Mouse (Mus musculus): ENCODE measurements around the gene Ube2e3.

The Ube2e3 gene

DNA sequence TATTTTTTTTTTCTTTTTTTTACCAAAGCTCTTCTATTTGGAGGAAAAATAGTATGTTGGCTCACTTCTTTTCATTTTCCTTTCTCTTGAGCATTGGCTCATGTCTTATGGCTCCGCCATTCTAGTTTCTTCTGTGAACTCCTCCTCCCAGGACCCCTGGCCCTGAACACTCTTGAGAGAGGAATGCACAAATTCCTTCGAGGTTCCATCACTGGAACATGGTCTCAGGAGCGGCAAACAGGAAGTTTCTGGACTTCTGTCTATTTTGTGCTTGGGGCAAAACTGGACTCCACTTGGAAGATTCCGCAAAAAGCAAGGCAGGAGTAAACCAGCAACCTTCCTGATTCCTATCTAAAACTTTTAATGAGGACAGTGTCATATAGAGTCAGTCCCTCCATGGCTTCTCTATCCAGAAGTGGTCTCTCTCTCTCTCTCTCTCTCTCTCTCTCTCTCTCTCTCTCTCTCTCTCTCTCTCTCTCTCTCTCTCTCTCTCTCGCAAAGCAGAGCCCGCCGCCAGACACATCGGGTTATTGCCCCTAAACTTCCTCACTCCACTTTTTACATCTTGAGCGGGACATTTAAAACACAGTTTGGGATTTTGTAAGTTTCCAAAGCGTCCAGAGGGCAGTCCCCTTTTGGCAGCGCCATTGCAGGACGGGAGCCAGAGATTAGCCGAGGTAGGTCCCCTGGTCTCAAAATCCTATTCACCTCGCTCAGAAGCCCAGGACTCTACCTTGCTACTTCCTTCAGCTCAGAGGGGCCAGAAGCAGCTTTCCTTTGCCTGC is at the start of gene Ube2e3:
Ube2e3 (plus strand) TSS at position 399 of the 785 bp plus-strand sequence.
- no peak for DNase-seq (ENCODE audit: low read depth, low spot score)

DNA sequence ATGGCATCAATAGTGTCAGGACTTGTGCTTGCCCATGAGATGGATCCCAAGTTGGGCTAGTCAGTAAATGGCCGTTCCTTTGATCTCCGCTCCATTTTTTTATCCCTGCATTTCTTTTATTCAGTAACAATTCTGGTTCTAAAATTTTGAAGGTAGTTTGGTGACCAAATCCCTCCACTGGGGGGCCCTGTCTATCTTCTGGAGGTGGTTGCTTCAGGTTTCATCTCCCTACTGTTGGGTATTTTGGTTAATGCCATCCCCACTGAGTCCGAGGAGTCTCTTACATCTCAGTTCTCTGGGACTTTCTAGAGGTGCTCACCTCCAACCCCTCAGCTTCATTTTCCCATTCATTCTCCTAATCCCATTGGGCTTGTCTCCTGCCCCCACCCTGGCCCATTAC is 38.0 kb upstream of the Ube2e3 start:
- DNase-seq (ENCODE audit: low read depth, low spot score) = no peak

DNA sequence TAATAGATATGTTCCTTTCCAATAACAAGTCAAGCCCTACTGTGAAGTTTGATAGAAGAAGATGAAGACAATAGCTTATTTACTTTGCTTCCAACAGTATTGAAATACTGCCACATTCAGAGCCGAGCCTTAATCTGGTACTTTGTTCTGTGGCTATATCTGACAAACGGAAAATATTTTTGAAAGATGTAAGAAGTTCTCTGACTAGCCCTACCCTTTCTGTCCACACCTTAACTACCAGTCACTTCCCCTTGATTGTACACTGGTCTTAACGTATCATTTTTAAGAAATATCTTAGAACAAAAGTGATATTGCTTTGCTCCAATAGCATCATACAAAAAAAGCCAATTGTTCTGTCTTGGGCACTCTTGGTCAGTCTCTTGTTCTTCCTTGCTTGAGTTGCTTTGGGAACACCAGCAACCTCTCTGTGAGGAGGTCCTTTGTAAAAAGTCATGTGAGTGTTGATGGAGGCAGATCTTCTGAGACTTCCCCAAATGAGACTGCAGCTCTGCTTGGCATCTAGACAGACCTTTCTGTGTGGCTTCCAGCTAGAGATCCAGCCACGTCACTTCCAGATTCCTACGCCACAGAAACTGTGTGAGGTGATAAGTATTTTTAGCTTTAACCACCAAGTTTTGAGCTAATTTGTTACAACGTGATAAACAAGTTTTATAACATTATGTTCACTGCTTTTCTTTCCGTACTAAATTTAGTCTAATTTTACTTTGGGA is 26.3 kb upstream of the Ube2e3 start:
- no peak for DNase-seq (ENCODE audit: low read depth, low spot score)

DNA sequence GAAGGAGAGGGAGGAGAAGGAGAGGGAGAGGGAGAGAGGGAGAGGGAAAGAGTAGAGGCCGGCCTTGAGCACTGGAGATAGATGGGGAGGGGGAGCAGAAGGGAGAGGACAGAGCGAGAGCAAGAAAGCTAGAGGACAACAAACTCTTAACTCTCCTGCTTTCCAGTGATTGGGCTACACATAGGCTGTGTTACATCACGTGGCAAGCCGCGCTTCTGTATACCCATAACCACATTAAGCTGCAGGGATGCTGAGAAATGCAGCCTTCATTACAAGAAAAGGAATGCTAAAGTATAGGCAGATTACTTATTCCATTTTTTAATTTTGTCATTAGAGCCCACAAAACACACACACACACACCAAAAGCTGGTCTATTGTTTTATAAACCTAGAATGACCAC is 23.6 kb upstream of the Ube2e3 start:
- no peak for DNase-seq (ENCODE audit: low read depth, low spot score)

DNA sequence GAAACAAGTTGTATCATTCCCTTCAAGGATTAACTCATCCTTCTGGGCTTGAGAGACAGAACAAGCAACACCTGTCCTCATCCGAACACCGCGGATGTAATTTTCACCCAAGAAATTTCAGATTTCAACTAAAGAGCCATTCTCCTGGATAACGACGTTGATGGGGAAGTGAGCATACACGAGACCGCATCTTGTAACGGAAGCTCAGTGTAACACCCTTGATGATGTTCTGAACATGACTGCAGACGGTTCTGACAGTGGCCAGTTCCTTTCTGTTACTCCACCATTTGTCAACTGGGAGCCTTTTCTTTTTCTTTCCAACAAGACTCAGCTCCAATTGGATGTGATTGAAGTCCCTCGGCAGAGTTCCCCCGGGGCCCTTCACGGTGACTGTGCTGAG is 22.6 kb upstream of the Ube2e3 start:
- DNase-seq (ENCODE audit: low read depth, low spot score) = no peak

DNA sequence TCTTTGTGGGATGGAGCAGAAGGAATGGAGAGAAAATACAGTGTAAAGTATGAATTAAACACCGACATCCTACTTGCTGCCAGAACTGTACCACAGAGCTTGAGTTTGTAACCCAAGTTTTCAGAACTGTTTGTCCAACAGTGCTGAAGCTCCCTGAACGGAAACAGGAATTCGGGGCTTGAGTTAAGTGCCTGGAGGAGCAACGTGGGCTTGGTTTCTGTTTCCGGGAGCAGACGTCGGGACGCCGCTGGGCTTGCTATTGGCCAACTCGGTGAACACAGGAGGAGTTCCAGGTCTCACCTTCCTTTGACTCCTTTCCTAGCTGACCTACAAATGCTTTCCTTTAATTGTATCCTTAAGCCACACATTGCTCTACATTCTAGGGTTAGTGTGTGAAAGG is 22.2 kb upstream of the Ube2e3 start:
- no peak for DNase-seq (ENCODE audit: low read depth, low spot score)

DNA sequence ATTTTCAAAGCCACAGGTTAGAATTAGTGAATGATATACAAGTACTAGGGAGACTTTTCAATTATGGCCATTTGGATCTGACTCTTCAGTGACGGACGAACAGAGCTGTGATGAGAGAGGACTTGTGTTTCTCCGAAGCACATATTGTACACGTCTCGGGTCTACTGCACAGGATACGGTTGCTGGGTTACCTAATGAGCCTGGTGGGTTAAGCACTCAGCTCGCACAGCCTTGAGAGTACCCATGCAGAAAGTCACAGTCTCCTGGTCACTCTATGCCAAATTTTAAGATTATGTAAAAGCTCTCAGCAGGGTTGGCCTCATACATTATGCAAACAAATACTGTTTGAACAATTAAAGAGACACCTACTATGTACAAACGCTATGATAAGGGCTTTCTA is 13.6 kb upstream of the Ube2e3 start:
- no peak for DNase-seq (ENCODE audit: low read depth, low spot score)

DNA sequence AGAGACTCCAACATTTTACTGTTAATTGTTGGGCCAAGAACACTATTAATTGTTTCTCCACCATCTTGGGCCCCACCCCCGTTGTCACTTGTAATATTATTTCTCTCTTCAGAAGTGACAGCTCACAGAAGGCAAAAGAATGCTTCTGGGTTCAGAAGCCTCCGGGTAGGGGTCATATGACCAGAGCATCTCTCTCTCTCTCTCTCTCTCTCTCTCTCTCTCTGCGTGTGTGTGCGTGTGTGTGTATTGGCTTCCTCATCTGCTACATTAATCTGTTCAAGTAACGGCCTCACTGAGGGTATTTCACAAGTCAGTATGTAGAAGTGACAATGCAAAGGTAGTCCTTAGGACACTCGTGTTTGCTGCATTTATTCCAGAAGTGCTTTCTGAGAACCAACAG is 9.3 kb upstream of the Ube2e3 start:
- DNase-seq (ENCODE audit: low read depth, low spot score) = no peak

DNA sequence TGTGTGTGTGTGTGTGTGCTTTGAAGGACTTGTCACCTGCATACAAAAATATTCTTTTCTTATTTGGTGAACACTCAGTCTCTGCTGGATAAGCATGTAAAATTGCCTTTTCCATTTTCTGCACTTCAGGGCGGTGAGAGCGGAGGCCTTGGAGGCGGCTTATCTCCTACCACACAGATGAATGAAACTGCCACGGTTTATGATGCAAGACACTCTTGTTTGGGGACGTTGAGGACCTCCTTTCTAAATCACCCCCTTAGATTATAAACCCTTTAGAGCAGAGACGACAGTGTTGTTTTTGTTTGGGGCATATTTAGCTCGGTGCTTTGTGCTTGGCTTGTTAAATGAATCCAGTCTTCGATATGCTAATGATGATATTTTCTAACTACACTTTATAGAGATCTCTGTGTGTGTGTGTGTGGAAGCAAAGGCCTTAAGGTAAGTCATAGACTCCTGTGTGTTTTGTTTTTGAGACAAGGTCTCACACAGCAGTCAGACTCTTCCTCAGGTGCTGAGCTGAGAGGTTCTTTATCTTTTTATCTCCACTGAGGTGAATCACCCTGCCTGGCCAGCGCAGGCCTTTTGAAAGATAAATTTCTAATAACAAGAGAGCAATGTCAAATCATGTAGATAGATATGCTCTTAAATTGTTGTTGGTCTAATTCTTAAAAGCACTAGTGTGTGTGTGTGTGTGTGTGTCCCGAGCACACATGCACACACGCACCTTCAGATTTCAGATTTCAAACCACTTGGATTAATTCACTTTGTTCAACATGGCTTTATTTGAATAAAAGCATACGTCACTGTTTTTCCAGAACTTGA is 8.4 kb upstream of the Ube2e3 start:
- DNase-seq (ENCODE audit: low read depth, low spot score) = no peak

DNA sequence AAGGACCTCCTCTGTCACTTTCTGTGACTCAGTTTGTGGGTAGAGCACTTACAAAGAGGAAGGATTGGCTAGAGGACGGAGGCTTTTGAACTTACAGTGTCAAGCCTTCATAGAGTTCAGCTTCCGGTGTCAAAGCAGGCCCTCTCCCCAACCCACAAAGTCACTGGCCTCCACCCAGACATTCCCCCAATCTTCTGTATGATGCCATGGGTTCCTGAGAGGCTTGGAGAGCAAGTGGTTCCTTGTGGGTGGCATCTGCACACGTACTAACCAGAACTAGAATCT is 7.9 kb upstream of the Ube2e3 start:
- no peak for DNase-seq (ENCODE audit: low read depth, low spot score)

DNA sequence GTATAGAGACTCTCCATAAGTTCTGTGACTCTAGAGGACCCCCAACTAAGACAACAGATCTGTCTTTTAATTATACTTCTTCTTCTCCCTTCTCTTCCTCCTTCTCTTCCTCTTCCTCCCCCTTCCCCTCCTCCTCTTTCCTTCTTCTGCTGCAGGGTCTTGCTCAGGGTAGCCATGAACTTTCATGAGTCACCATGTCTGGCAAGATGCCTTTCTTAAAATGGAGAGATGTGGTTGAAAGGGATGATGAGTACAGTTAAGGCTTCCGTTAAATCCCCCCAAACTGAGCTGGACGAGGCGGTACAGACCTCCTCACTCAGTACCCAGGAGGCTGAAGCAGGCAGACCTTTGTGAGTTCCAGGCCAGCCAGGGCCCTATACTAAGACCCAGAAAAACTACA is 3.8 kb upstream of the Ube2e3 start:
- DNase-seq (ENCODE audit: low read depth, low spot score) = no peak

DNA sequence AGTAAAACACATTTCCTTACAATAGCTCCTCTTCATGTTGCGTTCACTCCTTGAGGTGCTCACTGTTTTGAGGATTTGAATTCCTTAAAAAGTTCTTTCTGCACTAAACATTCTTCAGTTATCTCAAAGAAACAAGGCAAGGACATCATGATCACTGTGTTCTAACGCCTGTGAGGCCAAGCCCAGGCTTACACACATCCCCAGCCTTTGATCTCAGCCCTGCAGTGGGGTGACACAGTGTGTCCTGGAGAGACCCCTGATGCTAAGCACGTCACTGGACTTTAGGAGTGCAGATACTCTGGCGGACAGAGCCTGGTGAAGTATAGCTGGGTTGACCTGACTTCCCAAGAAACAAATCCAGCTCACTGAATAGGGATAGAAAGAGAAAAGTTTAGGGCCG is 3.1 kb upstream of the Ube2e3 start:
- no peak for DNase-seq (ENCODE audit: low read depth, low spot score)

DNA sequence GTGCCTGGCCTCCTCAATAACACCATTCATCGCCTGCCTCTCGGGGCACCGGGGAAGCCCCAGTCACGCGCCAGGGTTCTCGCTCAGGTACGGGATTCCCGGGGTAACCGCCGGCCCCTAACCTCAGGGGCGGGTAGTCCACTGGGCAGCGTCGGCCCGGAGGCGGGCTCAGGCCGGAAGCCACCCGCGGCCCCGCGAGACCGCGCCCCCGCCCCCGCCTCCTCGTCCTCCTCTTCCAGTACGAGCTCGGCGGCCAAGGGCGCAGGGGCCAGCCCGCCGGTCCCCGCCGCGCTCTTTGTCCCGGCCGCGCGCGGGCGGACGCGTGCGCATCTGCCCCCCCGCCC is 559 bp downstream of the Ube2e3 start:
- peak; percentile 87 for DNase-seq (ENCODE audit: low read depth, low spot score)

DNA sequence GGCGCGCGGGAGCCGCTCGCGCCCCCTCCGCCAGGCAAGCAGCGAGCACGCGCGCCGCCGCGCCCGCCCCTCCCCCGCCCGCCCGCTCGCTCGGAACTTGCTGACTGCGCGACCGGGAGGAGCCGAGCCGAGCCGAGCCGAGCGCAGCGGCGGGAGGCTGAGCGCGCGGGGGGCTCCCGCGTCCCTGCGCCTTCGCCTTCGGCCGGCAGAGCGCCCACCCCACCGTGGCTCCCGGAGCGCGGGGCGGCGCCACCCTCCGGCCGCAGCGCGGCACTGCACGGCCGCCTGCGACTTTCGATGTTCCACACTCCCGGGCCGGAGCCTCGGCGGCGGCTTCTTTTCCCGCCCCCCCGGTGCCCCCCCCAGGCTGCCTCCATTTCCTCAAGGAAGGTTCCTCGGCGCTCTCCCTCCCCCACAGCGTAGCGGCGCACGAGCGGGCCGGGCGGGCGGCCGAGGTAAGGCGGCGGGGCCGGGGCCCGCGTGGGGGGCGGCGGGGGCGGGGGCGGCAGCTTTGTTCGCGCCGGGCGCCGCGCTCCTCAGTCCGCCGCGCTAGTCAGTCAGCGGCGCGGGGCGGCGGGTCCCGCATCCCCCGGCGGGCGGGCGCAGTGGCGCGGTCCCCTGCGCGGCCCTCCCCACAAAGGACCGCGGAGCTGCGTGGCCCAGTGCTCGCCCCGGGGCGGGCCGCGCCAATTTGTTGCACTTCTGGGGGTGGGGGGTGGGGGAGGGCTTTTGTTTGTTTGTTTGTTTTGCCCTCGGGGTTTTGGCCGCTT is 1.2 kb downstream of the Ube2e3 start:
- DNase-seq (ENCODE audit: low read depth, low spot score) = peak; percentile 83

DNA sequence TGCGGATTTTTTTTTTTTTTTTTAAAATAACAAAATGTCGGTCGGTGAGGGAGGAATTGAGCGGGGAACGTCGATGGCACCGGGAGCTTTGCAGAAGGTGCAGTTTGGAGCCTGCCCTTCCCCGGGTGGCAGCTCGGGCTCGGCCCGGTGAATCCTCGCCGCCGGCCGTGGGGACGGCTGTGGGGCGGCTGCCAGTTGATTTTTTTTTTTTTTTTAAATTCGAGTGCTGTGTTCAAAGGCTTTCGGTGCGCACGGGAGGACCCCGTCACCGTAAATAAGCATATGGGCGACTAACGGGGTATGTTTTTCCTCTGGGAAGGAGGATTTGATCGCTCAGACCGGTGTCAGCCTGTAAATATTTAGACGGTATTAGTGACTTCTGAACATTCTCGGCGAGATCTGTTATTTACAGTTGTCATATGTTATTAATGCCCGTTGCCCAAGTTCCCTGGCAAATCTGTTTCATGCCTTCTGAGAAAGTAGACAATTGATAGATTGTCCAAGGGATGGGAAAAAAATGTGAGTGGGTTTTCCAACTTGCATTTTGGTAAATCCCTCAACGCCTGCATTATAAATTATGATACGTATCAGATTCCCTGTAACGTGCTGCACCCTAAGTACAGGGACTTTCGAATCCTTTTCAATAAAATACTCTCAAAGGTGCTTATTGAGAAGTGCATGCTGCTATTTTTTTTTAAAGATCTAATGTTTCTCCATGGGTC is 2.0 kb downstream of the Ube2e3 start:
- DNase-seq (ENCODE audit: low read depth, low spot score) = no peak

DNA sequence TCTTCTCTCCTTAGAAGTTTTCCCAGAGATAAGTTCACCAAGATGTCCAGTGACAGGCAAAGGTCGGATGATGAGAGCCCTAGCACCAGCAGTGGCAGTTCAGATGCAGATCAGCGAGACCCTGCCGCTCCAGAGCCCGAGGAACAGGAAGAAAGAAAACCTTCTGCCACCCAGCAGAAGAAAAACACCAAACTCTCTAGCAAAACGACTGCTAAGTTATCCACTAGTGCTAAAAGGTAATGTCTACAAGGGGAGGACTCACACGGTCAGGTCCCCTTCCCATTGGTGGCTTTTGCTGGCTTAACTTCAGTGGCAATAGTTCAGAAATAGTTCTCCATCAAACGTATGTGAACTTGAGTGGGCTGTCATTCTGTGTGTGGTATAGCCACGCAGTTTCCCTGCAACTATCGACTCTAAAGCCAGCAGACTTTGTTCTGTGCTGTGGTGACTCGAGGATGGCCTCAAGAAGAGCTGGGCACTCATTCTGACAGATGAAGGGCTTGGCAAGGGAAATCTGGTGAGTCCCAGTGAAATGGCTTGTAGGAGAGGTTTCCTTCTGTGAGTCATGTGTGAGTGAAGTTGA is 2.6 kb downstream of the Ube2e3 start:
- DNase-seq (ENCODE audit: low read depth, low spot score) = no peak

DNA sequence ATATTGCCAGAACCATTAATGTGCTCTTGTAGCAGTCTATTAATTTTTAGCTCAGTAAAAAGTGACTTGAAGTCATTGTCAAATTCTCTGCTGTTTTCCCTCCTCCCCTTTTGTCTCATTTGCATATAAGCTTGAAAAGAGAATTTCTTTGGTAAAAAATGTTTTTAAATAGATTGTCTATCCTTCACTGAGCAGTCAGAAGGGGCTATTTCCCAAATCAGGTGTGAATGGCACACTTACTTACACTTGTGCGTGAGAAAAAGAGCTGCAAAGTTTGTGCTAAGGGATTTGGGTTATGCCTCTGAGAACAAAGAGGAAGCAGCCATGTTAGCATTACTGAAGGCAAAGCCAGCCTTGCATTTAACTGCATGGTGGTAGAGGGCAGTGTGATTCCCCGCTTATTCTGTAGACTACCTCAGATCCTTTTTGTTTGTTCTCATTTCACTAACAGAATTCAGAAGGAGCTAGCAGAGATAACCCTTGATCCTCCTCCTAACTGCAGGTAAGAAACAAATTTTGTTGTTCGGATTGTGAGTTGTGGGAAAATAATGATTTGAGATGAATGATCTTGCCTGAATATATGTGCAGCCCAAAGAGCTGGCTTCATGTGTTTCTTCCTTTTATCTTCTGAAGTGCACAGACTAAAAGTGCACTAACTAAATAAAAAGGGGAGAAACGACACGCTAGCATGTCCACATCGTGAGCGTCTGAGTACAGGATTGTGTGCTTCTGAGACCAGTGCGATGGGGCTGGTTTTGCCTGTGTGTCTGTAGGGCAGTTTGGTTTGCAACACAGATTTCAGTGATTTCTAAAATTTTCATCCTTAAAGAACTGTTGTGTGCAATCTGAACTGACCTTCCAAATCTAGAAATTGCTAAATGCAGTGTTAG is 4.3 kb downstream of the Ube2e3 start:
- DNase-seq (ENCODE audit: low read depth, low spot score) = no peak

DNA sequence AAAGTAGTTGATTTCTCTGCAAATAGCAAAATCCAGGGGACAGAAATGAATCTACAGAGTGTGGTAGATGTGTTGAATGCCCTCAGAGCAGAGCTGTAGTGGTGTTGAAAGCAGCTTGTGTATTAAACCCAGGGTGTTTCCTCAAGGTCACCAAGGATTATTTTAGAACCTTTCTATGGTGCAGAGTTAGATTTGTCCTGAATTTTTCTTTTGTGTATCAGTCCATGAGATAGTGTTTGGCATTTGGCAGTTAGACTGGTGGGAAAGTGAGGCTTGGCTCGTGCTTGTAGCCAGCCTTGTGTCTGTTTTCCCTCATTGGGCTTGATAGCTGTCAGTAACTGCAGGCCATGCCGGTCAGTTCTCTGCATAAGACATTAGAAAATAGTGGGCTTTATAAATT is 6.0 kb downstream of the Ube2e3 start:
- DNase-seq (ENCODE audit: low read depth, low spot score) = no peak

DNA sequence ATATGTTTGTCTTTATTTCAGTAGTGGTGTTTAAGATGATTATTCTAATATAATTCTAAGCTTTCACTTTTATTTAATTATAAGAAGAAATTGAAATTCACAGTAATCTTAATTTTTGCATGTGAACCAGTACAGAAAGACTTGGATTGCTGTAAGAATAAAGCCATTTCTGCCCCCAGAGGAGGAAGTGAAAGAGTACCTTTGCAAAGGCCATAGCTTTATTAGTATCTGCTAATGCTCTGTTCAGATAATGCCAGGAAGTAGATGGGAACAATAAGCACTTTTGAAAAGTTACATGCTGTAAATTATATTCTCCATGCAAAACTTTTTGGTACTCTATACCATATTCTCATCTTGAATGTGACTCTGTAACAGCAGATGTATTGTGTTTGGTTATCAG is 8.1 kb downstream of the Ube2e3 start:
- no peak for DNase-seq (ENCODE audit: low read depth, low spot score)

DNA sequence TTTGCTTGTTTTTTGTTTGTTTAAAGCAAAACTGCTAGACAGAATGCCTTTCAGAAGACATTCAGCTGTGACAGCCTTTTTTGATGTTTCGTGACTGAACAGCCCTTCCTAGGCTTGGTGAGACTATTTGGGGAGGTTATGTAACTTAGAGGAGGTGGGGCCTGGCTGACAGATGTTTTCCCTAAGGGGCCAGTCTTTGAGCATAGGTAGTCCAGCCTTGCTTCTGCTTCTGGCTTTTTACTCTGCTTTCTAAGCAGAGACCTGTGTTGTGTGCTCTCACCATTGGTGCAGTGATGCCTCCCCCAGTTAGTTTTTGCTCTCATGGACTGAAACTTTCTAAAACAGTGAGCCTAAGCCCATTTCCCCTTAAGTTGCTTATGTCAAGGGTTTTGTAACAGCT is 14.1 kb downstream of the Ube2e3 start:
- no peak for DNase-seq (ENCODE audit: low read depth, low spot score)

Data from forelimb bud, embryonic 11.5 days (tissue).